Comparison of ENCODE assay signal across 20 mouse cellular contexts in the genomic region with DNA sequence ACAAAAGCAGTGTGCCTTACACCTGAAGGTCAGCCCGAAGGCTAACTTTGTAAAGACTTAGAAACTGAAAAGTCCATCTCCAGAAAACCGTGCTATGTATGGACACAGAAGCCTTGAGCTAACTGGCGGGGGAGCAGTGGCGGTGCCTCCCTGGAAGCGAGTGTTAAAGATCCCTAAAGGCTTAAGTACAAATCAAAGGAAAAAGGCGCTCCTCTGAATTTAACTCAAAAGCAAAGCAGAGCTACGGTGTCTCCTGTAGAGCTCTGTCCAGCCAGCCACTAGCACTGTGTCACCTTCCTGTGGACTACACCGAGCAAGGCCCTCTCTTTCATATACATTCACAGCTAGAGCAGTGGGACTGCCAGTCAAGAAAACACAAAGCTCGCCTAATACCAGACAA.
DNase-seq lines count a peak whose midpoint lies in the region; ATAC-seq lines count a peak whose summit lies in the region.
"Had no signal": no experiment of that assay in that cellular context is flagged by ENCODE, and none has a peak within 500 bp of the region (broad histone marks: within the 10 kb centered on the region; RNA-seq: fewer than 3 reads in every experiment).

No protein-coding gene starts in this region.

- H3K9me3 ChIP-seq in heart, embryonic 10.5 days, result no peaks in the 10 kb centered on the region
- no peaks in the 10 kb centered on the region for H3K9me3 ChIP-seq in midbrain, embryonic 10.5 days (replicated peaks)
- H3K9me3 ChIP-seq in midbrain, embryonic 15.5 days, result no peaks in the 10 kb centered on the region
- no peaks in the 10 kb centered on the region for H3K9me3 ChIP-seq in midbrain, embryonic 14.5 days (ENCODE audit: control insufficient read depth, low read length)
- H3K9me3 ChIP-seq: embryonic facial prominence, embryonic 10.5 days; forebrain, embryonic 15.5 days; heart, embryonic 12.5 days; hindbrain, embryonic 13.5 days had no signal

- no peaks in the 10 kb centered on the region for H3K36me3 ChIP-seq in heart, embryonic 10.5 days
- no peaks in the 10 kb centered on the region for H3K36me3 ChIP-seq in midbrain, embryonic 10.5 days
- no peaks in the 10 kb centered on the region for H3K36me3 ChIP-seq in midbrain, embryonic 15.5 days (replicated peaks)
- peaks cover 6% of the 10 kb centered on the region; the same call in 1 of the 2 replicates for H3K36me3 ChIP-seq in midbrain, embryonic 14.5 days (ENCODE audit: control insufficient read depth, insufficient read depth, low read length)
- H3K36me3 ChIP-seq: forebrain, embryonic 15.5 days; heart, embryonic 12.5 days; hindbrain, embryonic 13.5 days had no signal

- no peaks in the 10 kb centered on the region for H3K27me3 ChIP-seq in heart, embryonic 10.5 days (ENCODE audit: insufficient read depth, poor library complexity, severe bottlenecking)
- H3K27me3 ChIP-seq in midbrain, embryonic 10.5 days (ENCODE audit: low read depth, poor library complexity, severe bottlenecking), result no peaks in the 10 kb centered on the region
- H3K27me3 ChIP-seq in midbrain, embryonic 15.5 days (replicated peaks), result no peaks in the 10 kb centered on the region
- no peaks in the 10 kb centered on the region for H3K27me3 ChIP-seq in midbrain, embryonic 14.5 days (ENCODE audit: control insufficient read depth, insufficient read depth, low read length)
- H3K27me3 ChIP-seq: CH12.LX; forebrain, embryonic 15.5 days; heart, embryonic 12.5 days; hindbrain, embryonic 13.5 days; Patski had no signal

- H3K9ac ChIP-seq in midbrain, embryonic 15.5 days, result no peak overlapping the region
- no peak overlapping the region for H3K9ac ChIP-seq in midbrain, embryonic 14.5 days (replicated peaks; ENCODE audit: low read length)
- H3K9ac ChIP-seq: forebrain, embryonic 15.5 days; heart, embryonic 12.5 days; hindbrain, embryonic 13.5 days had no signal

- H3K27ac ChIP-seq in heart, embryonic 10.5 days, result peak overlapping the region; percentile 22; the same call in 1 of the 2 replicates
- 0 out of 2 replicates have a peak overlapping the region, but pooled peaks have one; percentile 13 for H3K27ac ChIP-seq in midbrain, embryonic 10.5 days (replicated peaks)
- no peak overlapping the region for H3K27ac ChIP-seq in midbrain, embryonic 15.5 days
- H3K27ac ChIP-seq in midbrain, embryonic 14.5 days (replicated peaks; ENCODE audit: low read depth, low read length), result 0 out of 2 replicates have a peak overlapping the region, but pooled peaks have one; percentile 33
- H3K27ac ChIP-seq: embryonic facial prominence, embryonic 10.5 days; forebrain, embryonic 15.5 days; hindbrain, embryonic 13.5 days; hindbrain, postnatal 0 days had no signal

- no peak overlapping the region for H3K4me3 ChIP-seq in heart, embryonic 10.5 days
- H3K4me3 ChIP-seq in midbrain, embryonic 10.5 days, result no peak overlapping the region
- no peak overlapping the region for H3K4me3 ChIP-seq in midbrain, embryonic 15.5 days
- no peak overlapping the region for H3K4me3 ChIP-seq in midbrain, embryonic 14.5 days (replicated peaks; ENCODE audit: low read depth, low read length)
- H3K4me3 ChIP-seq: embryonic facial prominence, embryonic 10.5 days; forebrain, embryonic 15.5 days; heart, embryonic 12.5 days; hindbrain, embryonic 13.5 days had no signal

- H3K4me1 ChIP-seq in heart, embryonic 10.5 days, result peaks cover 29% of the 10 kb centered on the region
- H3K4me1 ChIP-seq in midbrain, embryonic 10.5 days, result peaks cover 12% of the 10 kb centered on the region
- H3K4me1 ChIP-seq in midbrain, embryonic 15.5 days, result peaks cover 3% of the 10 kb centered on the region; the same call in 1 of the 2 replicates
- H3K4me1 ChIP-seq in midbrain, embryonic 14.5 days (ENCODE audit: control insufficient read depth, insufficient read depth, low read length), result 0 out of 2 replicates have a peak, but pooled peaks cover 7% of the 10 kb centered on the region
- H3K4me1 ChIP-seq: embryonic facial prominence, embryonic 10.5 days had no signal

- 74% methylated on average over 9 of the region's 9 CpGs for WGBS in heart, embryonic 10.5 days
- WGBS in midbrain, embryonic 10.5 days, result 67% methylated on average over 9 of the region's 9 CpGs
- 48% methylated on average over 9 of the region's 9 CpGs for WGBS in midbrain, embryonic 15.5 days
- 52% methylated on average over 9 of the region's 9 CpGs for WGBS in midbrain, embryonic 14.5 days

- no peak overlapping the region for H3K4me2 ChIP-seq in midbrain, embryonic 15.5 days
- no peak overlapping the region for H3K4me2 ChIP-seq in midbrain, embryonic 14.5 days (ENCODE audit: low read length)
- H3K4me2 ChIP-seq: forebrain, embryonic 15.5 days; heart, embryonic 12.5 days; hindbrain, embryonic 13.5 days had no signal

- no peak for ATAC-seq in midbrain, embryonic 15.5 days (replicated peaks)
- no peak for ATAC-seq in midbrain, embryonic 14.5 days (ENCODE audit: low FRiP score, low TSS enrichment)
- ATAC-seq: forebrain, embryonic 15.5 days; hindbrain, postnatal 0 days; Patski had no signal

- DNase-seq in heart, embryonic 10.5 days (ENCODE audit: low spot score), result peak; percentile 58
- DNase-seq in heart, postnatal 4 days, result no peak
- DNase-seq in midbrain, embryonic 10.5 days (ENCODE audit: low spot score), result no peak
- peak; percentile 31 for DNase-seq in testis, postnatal 10 days (ENCODE audit: low spot score)
- no peak for DNase-seq in testis, postnatal 14 days (ENCODE audit: low spot score)
- DNase-seq in midbrain, embryonic 14.5 days, result no peak
- DNase-seq: adrenal gland, adult 2 months; adrenal gland, postnatal 25 days; cerebellum, adult 2 months; cerebellum, postnatal 10 days; gastrocnemius, postnatal 36 days; heart, adult 18-20 months had no signal

Comparison
In these comparisons a context has a peak if more than half of its experiments do, and no peak if none do; other contexts are left out.
1. DNase-seq: peak in heart, embryonic 10.5 days (single experiment) and testis, postnatal 10 days (single experiment); none in heart, postnatal 4 days (single experiment), midbrain, embryonic 10.5 days (single experiment), testis, postnatal 14 days (single experiment) and midbrain, embryonic 14.5 days (single experiment).